Mouse (Mus musculus) limb, embryonic 12.5 days (tissue): ENCODE results near the gene 1700019D03Rik. TPM values are rescaled to one million over a fixed set of nuclear protein-coding genes. Genes with fewer than 3 reads are reported as not detected.
"Not testable (repeated sequence)": the region's sequence is repeated elsewhere in the genome, so short reads cannot be mapped to it uniquely, and the experiment has no call there.

ENCODE experiments used
- ATAC-seq: fragments of 200-750 bp; cut with Nextera tagmentation; 2 replicates; pipeline ENCODE4 v1.8.0; 2017; ENCODE audit warnings: low read depth, moderate TSS enrichment; ENCODE audit not compliant: insufficient number of reproducible peaks, insufficient read depth, low FRiP score, low TSS enrichment
- H3K27ac ChIP-seq: fragments of 300-500 bp; sonication (generic); 2 replicates; pipeline ENCODE4 v1.5.1; 2016; ENCODE audit warnings: mild to moderate bottlenecking, moderate library complexity
- H3K27me3 ChIP-seq: fragments of 300-500 bp; sonication (generic); 2 replicates; pipeline ENCODE4 v1.6.1; 2016; ENCODE audit warnings: mild to moderate bottlenecking, moderate library complexity
- H3K36me3 ChIP-seq: fragments of 300-500 bp; sonication (generic); 2 replicates; pipeline ENCODE4 v1.6.1; 2016; ENCODE audit warnings: mild to moderate bottlenecking, moderate library complexity
- H3K4me1 ChIP-seq: fragments of 300-500 bp; sonication (generic); replicated peaks from 2 replicates; pipeline ENCODE4 v1.6.1; 2016
- H3K4me2 ChIP-seq: fragments of 300-500 bp; sonication (generic); 2 replicates; pipeline ENCODE4 v1.6.1; 2016; ENCODE audit warnings: mild to moderate bottlenecking, moderate library complexity
- H3K4me3 ChIP-seq: fragments of 300-500 bp; sonication (generic); replicated peaks from 2 replicates; pipeline ENCODE4 v1.5.1; 2016; ENCODE audit warnings: mild to moderate bottlenecking
- H3K9ac ChIP-seq: fragments of 300-500 bp; sonication (generic); replicated peaks from 2 replicates; pipeline ENCODE4 v1.6.1; 2016; ENCODE audit warnings: mild to moderate bottlenecking, moderate library complexity
- H3K9me3 ChIP-seq: fragments of 300-500 bp; sonication (generic); 2 replicates; pipeline ENCODE4 v1.6.1; 2016; ENCODE audit warnings: mild to moderate bottlenecking, moderate library complexity
- WGBS: fragments of 180-500 bp; shearing (Covaris S2); methylation state at CpG from one replicate; pipeline ENCODE4 v1.1.7; 2016; 5-methylcytosine and 5-hydroxymethylcytosine counted together
- polyA plus RNA-seq: library from polyadenylated mRNA; unstranded; fragments of >200 nt; fragmentation: Nextera tagmentation; extraction: Ambion mirVana; gene quantifications from 2 replicates; pipeline ENCODE4 v1.2.1, GENCODE M21; 2016

Gene 1700019D03Rik
- polyA plus RNA-seq, 1 experiment from 2014 or later: 1.4 TPM

DNA sequence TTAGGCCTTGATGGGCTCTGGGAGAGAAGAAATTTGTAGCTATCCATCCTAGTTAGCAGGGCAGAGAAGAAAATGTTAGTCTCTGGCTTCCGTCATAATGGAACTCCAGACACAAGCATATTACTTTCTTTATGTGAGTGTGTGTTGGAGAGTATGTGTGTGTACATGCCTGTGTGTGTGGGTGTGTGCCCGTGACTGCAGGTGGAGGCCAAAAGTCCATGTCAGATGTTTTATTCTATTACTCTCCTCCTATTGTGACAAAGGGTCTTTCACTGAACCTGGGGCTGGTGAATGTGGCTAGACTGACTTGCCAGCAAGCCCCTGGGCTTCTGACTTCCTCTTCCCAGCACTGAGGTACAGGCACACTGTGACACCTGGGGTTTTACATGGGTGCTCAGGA lies 65.5 kb downstream of the 1700019D03Rik start:
- no peak overlapping the region for H3K4me2 ChIP-seq
- H3K27ac ChIP-seq: no peak overlapping the region
- no peak for ATAC-seq
- H3K27me3 ChIP-seq: peaks cover 21% of the 10 kb centered on the region
- no peak overlapping the region for H3K9ac ChIP-seq
- H3K36me3 ChIP-seq: no peaks in the 10 kb centered on the region
- H3K9me3 ChIP-seq: no peaks in the 10 kb centered on the region
- 84% methylated on average over 2 of the region's 2 CpGs for WGBS
- peaks cover 15% of the 10 kb centered on the region for H3K4me1 ChIP-seq
- no peak overlapping the region for H3K4me3 ChIP-seq

GRCm38 (mm10) chr1:52953548-52953947 lies 66.4 kb downstream of the 1700019D03Rik start:
- Histone ChIP-seq H3K4me1 (peaks cover 15% of the 10 kb centered on the region), H3K4me3 (no peak overlapping the region), H3K4me2 (peak overlapping the region; percentile 95), H3K9me3 (no peaks in the 10 kb centered on the region), H3K27ac (no peak overlapping the region), H3K27me3 (peaks cover 21% of the 10 kb centered on the region), H3K9ac (no peak overlapping the region), H3K36me3 (no peaks in the 10 kb centered on the region)
- 11% methylated on average over 4 of the region's 4 CpGs for WGBS
- ATAC-seq: no peak

- WGBS: under 1% methylated on average over 41 of the region's 47 CpGs
- Histone ChIP-seq H3K4me3 (peak overlapping the region; percentile 58), H3K36me3 (no peaks in the 10 kb centered on the region), H3K9ac (peak overlapping the region; percentile 63), H3K4me2 (peak overlapping the region; percentile 95), H3K27me3 (peaks cover 21% of the 10 kb centered on the region), H3K27ac (no peak overlapping the region), H3K4me1 (peaks cover 15% of the 10 kb centered on the region), H3K9me3 (no peaks in the 10 kb centered on the region)
- ATAC-seq: peak; percentile 77
Observed at GRCm38 (mm10) chr1:52952551-52953397, 67.2 kb downstream of the 1700019D03Rik start.

DNA sequence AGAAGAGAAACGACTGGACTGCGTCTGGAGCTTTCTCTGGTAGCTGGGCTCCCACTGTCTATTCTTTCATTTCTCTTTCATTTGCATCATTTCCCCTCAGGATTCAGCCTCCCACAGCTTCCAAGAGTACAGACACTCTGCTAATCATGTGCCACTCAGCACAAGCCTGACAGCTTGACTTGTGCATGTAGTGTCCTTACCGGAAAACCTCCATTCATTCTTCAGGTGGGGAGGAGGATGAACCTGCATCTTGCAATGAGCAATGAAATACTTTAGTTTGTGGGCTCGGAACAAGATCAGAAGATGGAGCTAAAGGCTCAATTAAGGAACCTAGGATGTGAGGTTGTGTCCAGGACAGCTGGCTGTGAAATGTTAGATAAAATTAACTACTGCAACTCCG lies 67.8 kb downstream of the 1700019D03Rik start:
- H3K27me3 ChIP-seq: peaks cover 21% of the 10 kb centered on the region
- peak overlapping the region; percentile 63; the same call in 1 of the 2 replicates for H3K9ac ChIP-seq
- no peaks in the 10 kb centered on the region for H3K9me3 ChIP-seq
- H3K4me2 ChIP-seq: peak overlapping the region; percentile 95
- 6% methylated on average over 5 of the region's 5 CpGs for WGBS
- H3K27ac ChIP-seq: no peak overlapping the region
- H3K36me3 ChIP-seq: no peaks in the 10 kb centered on the region
- ATAC-seq: no peak
- H3K4me3 ChIP-seq: peak overlapping the region; percentile 58
- H3K4me1 ChIP-seq: peaks cover 15% of the 10 kb centered on the region

GRCm38 (mm10) chr1:52951146-52951868 lies 68.7 kb downstream of the 1700019D03Rik start:
- H3K27me3 ChIP-seq: peaks cover 21% of the 10 kb centered on the region
- no peak for ATAC-seq
- H3K36me3 ChIP-seq: no peaks in the 10 kb centered on the region
- no peaks in the 10 kb centered on the region for H3K9me3 ChIP-seq
- no peak overlapping the region for H3K27ac ChIP-seq
- H3K4me2 ChIP-seq: no peak overlapping the region
- H3K9ac ChIP-seq: no peak overlapping the region
- H3K4me3 ChIP-seq: no peak overlapping the region
- 48% methylated on average over 5 of the region's 5 CpGs for WGBS
- peaks cover 15% of the 10 kb centered on the region for H3K4me1 ChIP-seq

- no peaks in the 10 kb centered on the region for H3K36me3 ChIP-seq
- no peaks in the 10 kb centered on the region for H3K9me3 ChIP-seq
- H3K4me1 ChIP-seq: peaks cover 8% of the 10 kb centered on the region; the same call in 1 of the 2 replicates
- WGBS: 91% methylated on average over 5 of the region's 5 CpGs
- no peak overlapping the region for H3K4me3 ChIP-seq
- H3K9ac ChIP-seq: no peak overlapping the region
- H3K27me3 ChIP-seq: peaks cover 8% of the 10 kb centered on the region; the same call in 1 of the 2 replicates
- H3K4me2 ChIP-seq: no peak overlapping the region
- no peak overlapping the region for H3K27ac ChIP-seq
- no peak for ATAC-seq
Observed at GRCm38 (mm10) chr1:52947895-52948294, 72.1 kb downstream of the 1700019D03Rik start.

DNA sequence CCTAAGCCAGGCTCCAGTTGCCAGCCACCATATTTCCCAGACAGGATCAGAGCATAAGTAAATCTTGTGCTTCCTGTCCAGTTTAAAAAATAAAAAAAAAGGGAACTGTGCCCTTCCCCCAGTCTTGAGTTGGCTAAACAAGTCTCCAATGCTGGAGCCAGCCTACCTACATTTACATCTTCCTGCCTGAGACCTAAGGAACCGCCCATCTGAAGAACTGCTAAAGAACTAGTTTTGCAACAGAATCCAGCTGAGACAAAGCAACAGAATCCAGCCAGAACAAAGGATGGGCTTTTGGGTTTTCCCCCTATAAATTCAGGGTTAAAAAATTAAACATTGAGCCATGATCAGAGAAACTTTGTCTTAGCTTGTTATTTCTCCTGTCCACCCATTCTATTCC lies 81.0 kb downstream of the 1700019D03Rik start:
- no peak overlapping the region for H3K9ac ChIP-seq
- H3K4me2 ChIP-seq: no peak overlapping the region
- H3K9me3 ChIP-seq: peaks cover 8% of the 10 kb centered on the region
- no peaks in the 10 kb centered on the region; the same call in 1 of the 2 replicates for H3K4me1 ChIP-seq
- no peaks in the 10 kb centered on the region for H3K27me3 ChIP-seq
- no peak overlapping the region for H3K27ac ChIP-seq
- H3K4me3 ChIP-seq: no peak overlapping the region
- ATAC-seq: no peak
- 88% methylated on average over 1 of the region's 1 CpGs for WGBS
- H3K36me3 ChIP-seq: no peaks in the 10 kb centered on the region

DNA sequence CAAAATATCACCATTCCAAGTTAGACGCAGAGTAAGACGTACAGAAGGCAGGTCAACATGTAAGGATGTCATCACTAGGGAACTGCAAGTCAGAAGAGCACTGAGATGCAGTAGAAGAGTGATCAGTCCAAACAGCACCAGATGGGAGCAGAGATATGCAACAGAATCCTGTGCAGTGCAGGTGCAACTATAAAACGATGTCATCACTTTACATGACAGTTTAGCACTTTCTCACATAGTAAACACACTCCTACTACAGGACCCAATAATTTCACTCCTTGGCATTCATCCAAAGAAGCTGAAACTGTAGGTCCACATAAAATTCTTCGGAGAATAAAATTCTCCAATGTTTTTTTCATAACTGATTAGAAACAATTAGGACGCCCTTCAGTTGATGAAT lies 85.5 kb downstream of the 1700019D03Rik start:
- no peak overlapping the region for H3K27ac ChIP-seq
- peaks cover 8% of the 10 kb centered on the region for H3K9me3 ChIP-seq
- H3K36me3 ChIP-seq: no peaks in the 10 kb centered on the region
- no peaks in the 10 kb centered on the region for H3K27me3 ChIP-seq
- no peaks in the 10 kb centered on the region; the same call in 1 of the 2 replicates for H3K4me1 ChIP-seq
- H3K4me2 ChIP-seq: no peak overlapping the region
- peak; percentile 71; the same call in 1 of the 2 replicates for ATAC-seq
- H3K4me3 ChIP-seq: no peak overlapping the region
- no peak overlapping the region for H3K9ac ChIP-seq
- 77% methylated on average over 5 of the region's 5 CpGs for WGBS

DNA sequence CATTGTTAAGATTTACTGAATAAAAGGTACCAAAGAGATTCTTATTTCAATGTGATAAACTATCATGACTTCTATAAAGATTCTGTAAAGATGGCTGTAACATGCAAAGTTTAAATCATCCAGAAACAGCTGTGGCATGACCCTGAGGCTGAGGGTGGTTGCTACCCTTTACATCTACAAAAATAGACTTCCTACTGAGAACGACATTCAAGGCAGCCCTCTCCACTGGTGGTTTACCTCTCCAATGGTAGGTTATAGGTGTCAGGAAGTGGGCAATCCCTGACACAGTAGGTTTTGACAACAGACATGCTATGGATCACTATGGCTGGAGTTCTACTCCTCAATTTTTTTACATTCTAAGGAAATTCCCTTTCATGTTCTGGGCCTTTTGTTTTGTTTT lies 95.5 kb downstream of the 1700019D03Rik start:
- 89% methylated on average over 1 of the region's 1 CpGs for WGBS
- not testable (repeated sequence) for H3K4me1 ChIP-seq, H3K4me2 ChIP-seq, H3K36me3 ChIP-seq, H3K9ac ChIP-seq, ATAC-seq, H3K27me3 ChIP-seq, H3K9me3 ChIP-seq, H3K4me3 ChIP-seq, H3K27ac ChIP-seq

GRCm38 (mm10) chr1:52918897-52919296 lies 101.1 kb downstream of the 1700019D03Rik start:
- not testable (repeated sequence) for H3K36me3 ChIP-seq, H3K9ac ChIP-seq, H3K27ac ChIP-seq, ATAC-seq, H3K9me3 ChIP-seq, H3K27me3 ChIP-seq, H3K4me2 ChIP-seq, H3K4me1 ChIP-seq, H3K4me3 ChIP-seq

GRCm38 (mm10) chr1:52916655-52917054 lies 103.3 kb downstream of the 1700019D03Rik start:
- 92% methylated on average over 2 of the region's 2 CpGs for WGBS
- ATAC-seq: no peak
- H3K27me3 ChIP-seq: no peaks in the 10 kb centered on the region

More at GRCm38 (mm10) chr1:52916655-52917054, 103.3 kb downstream of the 1700019D03Rik start:
- Histone ChIP-seq H3K36me3 (no peaks in the 10 kb centered on the region), H3K4me3 (no peak overlapping the region), H3K9ac (no peak overlapping the region), H3K4me2 (no peak overlapping the region), H3K9me3 (no peaks in the 10 kb centered on the region), H3K4me1 (no peaks in the 10 kb centered on the region), H3K27ac (no peak overlapping the region)
